Mouse (Mus musculus) neural tube, embryonic 12.5 days (tissue): ENCODE data around the gene Abi3. TPM values are rescaled to one million over a fixed set of nuclear protein-coding genes. Genes with fewer than 3 reads are reported as not detected.
"Not testable (repeated sequence)": the region's sequence is repeated elsewhere in the genome, so short reads cannot be mapped to it uniquely, and the experiment has no call there.

Experiments used
- ATAC-seq: fragments of 200-750 bp; cut with Nextera tagmentation; 2 replicates; pipeline ENCODE4 v1.8.0; 2017; ENCODE audit warnings: low read depth, mild to moderate bottlenecking, moderate TSS enrichment, moderate library complexity; ENCODE audit not compliant: low FRiP score
- H3K27ac ChIP-seq: fragments of 300-500 bp; sonication (generic); 2 replicates; pipeline ENCODE4 v1.5.1; 2016
- H3K27me3 ChIP-seq: fragments of 300-500 bp; sonication (generic); replicated peaks from 2 replicates; pipeline ENCODE4 v1.6.1; 2016; ENCODE audit warnings: mild to moderate bottlenecking
- H3K36me3 ChIP-seq: fragments of 300-500 bp; sonication (generic); 2 replicates; pipeline ENCODE4 v1.6.1; 2016; ENCODE audit warnings: mild to moderate bottlenecking
- H3K4me1 ChIP-seq: fragments of 300-500 bp; sonication (generic); 2 replicates; pipeline ENCODE4 v1.6.1; 2016
- H3K4me2 ChIP-seq: fragments of 300-500 bp; sonication (generic); replicated peaks from 2 replicates; pipeline ENCODE4 v1.6.1; 2016; ENCODE audit warnings: mild to moderate bottlenecking
- H3K4me3 ChIP-seq: fragments of 300-500 bp; sonication (generic); 2 replicates; pipeline ENCODE4 v1.5.1; 2016
- H3K9ac ChIP-seq: fragments of 300-500 bp; sonication (generic); 2 replicates; pipeline ENCODE4 v1.6.1; 2016; ENCODE audit warnings: mild to moderate bottlenecking
- H3K9me3 ChIP-seq: fragments of 300-500 bp; sonication (generic); 2 replicates; pipeline ENCODE4 v1.6.1; 2016; ENCODE audit warnings: mild to moderate bottlenecking
- WGBS: fragments of 180-500 bp; shearing (Covaris S2); methylation state at CpG from one replicate; pipeline ENCODE4 v1.1.7; 2016; 5-methylcytosine and 5-hydroxymethylcytosine counted together
- polyA plus RNA-seq: library from polyadenylated mRNA; unstranded; fragments of >200 nt; fragmentation: Nextera tagmentation; extraction: Ambion mirVana; gene quantifications from 2 replicates; pipeline ENCODE4 v1.2.1, GENCODE M21; 2016

Gene Abi3
- polyA plus RNA-seq, result 3.1 and 4.7 TPM in 2 replicates

DNA sequence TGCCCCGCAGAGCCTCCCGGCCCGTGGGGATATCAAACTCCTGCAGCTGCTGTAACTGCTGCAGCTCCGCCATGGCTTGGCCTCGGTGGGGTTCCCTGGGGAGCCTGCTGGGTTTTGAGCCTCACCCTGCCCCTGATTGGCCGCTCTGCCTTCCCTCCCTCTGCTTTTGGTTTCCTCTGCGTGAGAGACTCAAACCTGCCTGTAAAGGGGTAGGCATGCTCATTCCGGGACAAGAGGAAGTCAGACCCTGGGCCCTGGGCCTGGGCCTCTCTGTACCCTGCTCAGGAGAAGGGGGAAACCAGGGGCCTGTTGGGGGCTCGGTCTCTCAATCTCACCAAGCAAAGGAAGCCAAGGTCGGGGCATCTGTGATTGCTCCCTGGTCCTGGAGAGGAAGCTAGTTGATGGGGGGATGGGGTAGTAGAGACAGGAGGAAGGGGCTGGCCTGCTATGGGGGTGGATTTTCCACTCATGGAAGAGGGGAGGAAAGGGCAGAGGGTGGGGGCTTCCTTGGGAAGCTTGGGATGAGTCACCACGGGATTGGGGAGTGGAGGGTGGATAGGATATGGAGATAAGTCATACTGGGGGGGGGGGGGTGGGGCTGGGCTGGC, at the start of gene Abi3:
TSS of gene Abi3 (minus strand) at position 403 of the 608 bp plus-strand sequence.
- H3K27ac ChIP-seq, result no peak within 1 kb of the TSS
- ATAC-seq, result no peak
- no peaks in the 10 kb centered on the region for H3K36me3 ChIP-seq
- peaks cover 8% of the 10 kb centered on the region for H3K27me3 ChIP-seq
- H3K9ac ChIP-seq, result no peak within 1 kb of the TSS
- 12% methylated on average over 11 of the region's 11 CpGs for WGBS
- no peak within 1 kb of the TSS for H3K4me3 ChIP-seq
- no peaks in the 10 kb centered on the region for H3K4me1 ChIP-seq
- H3K9me3 ChIP-seq, result no peaks in the 10 kb centered on the region
- peak within 1 kb of the TSS; percentile 22; the same call in 1 of the 2 replicates for H3K4me2 ChIP-seq

DNA sequence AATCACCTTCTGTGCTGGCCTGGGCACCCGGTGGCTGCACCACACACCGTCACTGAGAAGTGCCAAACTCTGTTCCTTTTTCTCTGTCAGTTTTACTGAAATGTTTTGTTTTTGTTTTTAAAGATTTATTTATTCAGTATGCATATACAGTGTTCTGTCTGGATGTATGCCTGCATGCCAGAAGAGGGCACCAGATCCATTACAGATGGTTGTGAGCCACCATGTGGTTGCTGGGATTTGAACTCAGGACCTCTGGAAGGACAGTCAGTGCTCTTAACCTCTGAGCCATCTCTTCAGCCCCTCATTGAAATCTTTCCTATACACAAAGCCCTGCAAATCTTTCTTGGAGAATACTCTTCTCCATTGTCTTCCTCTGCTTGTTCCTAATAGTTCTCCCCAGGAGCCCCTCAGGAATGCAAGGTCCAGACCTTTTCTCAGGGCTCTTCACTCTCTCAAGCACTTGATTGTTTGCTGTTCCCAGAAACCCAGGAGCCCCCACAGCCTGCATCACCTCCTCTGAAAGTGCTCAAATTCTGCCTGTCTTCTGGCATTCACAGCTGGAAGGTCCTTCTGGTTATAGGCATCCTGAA, 48.3 kb upstream of the Abi3 start:
- H3K27me3 ChIP-seq, result no peaks in the 10 kb centered on the region
- H3K36me3 ChIP-seq, result no peaks in the 10 kb centered on the region
- no peak for ATAC-seq
- H3K4me2 ChIP-seq, result no peak overlapping the region
- no peak overlapping the region for H3K4me3 ChIP-seq
- 82% methylated on average over 2 of the region's 2 CpGs for WGBS
- no peaks in the 10 kb centered on the region for H3K9me3 ChIP-seq
- H3K9ac ChIP-seq, result no peak overlapping the region
- H3K4me1 ChIP-seq, result no peaks in the 10 kb centered on the region
- H3K27ac ChIP-seq, result no peak overlapping the region

GRCm38 (mm10) chr11:95879861-95880260, 37.6 kb upstream of the Abi3 start:
- not testable (repeated sequence) for H3K4me3 ChIP-seq, H3K27ac ChIP-seq, H3K4me1 ChIP-seq, H3K36me3 ChIP-seq, H3K4me2 ChIP-seq, ATAC-seq, H3K9me3 ChIP-seq, H3K9ac ChIP-seq, H3K27me3 ChIP-seq
- WGBS, result 78% methylated on average over 2 of the region's 2 CpGs

- no peak for ATAC-seq
- H3K4me2 ChIP-seq, result peak overlapping the region; percentile 32; the same call in 1 of the 2 replicates
- 26% methylated on average over 7 of the region's 7 CpGs for WGBS
Measured at GRCm38 (mm10) chr11:95876296-95876695, 34.0 kb upstream of the Abi3 start.

DNA sequence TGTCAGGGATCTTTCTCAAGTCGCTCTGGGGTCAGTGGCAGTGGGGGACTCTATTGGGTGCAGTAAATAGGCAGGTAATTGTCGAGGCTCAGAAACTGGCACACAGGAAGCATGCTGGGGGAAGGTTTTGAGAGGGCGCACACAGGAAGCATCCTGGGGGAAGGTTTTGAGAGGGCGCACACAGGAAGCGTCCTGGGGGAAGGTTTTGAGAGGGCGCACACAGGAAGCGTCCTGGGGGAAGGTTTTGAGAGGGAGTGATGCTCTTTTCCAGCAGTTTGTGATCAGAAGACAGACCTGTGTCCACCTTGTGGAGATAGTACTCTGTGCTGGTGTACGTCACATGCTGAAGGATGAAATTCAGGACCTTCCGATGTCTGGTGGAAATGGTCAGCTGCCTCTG, 33.5 kb upstream of the Abi3 start:
- 28% methylated on average over 9 of the region's 9 CpGs for WGBS
- Histone ChIP-seq H3K4me3 (no peak overlapping the region), H3K4me2 (peak overlapping the region; percentile 32), H3K27me3 (no peaks in the 10 kb centered on the region), H3K27ac (no peak overlapping the region), H3K9ac (no peak overlapping the region), H3K4me1 (no peaks in the 10 kb centered on the region), H3K36me3 (no peaks in the 10 kb centered on the region), H3K9me3 (no peaks in the 10 kb centered on the region)
- no peak for ATAC-seq

More at GRCm38 (mm10) chr11:95876296-95876695, 34.0 kb upstream of the Abi3 start:
- Histone ChIP-seq H3K4me3 (no peak overlapping the region), H3K27me3 (no peaks in the 10 kb centered on the region), H3K36me3 (no peaks in the 10 kb centered on the region), H3K9me3 (no peaks in the 10 kb centered on the region), H3K4me1 (no peaks in the 10 kb centered on the region), H3K9ac (no peak overlapping the region), H3K27ac (no peak overlapping the region)

GRCm38 (mm10) chr11:95869918-95870470, 27.7 kb upstream of the Abi3 start:
- no peak for ATAC-seq
- no peaks in the 10 kb centered on the region for H3K4me1 ChIP-seq
- H3K27me3 ChIP-seq, result no peaks in the 10 kb centered on the region
- H3K27ac ChIP-seq, result no peak overlapping the region
- no peak overlapping the region for H3K4me3 ChIP-seq
- H3K9me3 ChIP-seq, result no peaks in the 10 kb centered on the region
- H3K36me3 ChIP-seq, result no peaks in the 10 kb centered on the region
- no peak overlapping the region for H3K9ac ChIP-seq
- 77% methylated on average over 6 of the region's 6 CpGs for WGBS
- H3K4me2 ChIP-seq, result no peak overlapping the region

GRCm38 (mm10) chr11:95869442-95869841, 27.2 kb upstream of the Abi3 start:
- H3K4me2 ChIP-seq, result no peak overlapping the region
- no peak overlapping the region for H3K27ac ChIP-seq
- WGBS, result 77% methylated on average over 4 of the region's 4 CpGs
- H3K9me3 ChIP-seq, result no peaks in the 10 kb centered on the region
- ATAC-seq, result no peak
- no peak overlapping the region for H3K9ac ChIP-seq
- H3K27me3 ChIP-seq, result no peaks in the 10 kb centered on the region
- no peaks in the 10 kb centered on the region for H3K4me1 ChIP-seq
- no peaks in the 10 kb centered on the region for H3K36me3 ChIP-seq
- no peak overlapping the region for H3K4me3 ChIP-seq

DNA sequence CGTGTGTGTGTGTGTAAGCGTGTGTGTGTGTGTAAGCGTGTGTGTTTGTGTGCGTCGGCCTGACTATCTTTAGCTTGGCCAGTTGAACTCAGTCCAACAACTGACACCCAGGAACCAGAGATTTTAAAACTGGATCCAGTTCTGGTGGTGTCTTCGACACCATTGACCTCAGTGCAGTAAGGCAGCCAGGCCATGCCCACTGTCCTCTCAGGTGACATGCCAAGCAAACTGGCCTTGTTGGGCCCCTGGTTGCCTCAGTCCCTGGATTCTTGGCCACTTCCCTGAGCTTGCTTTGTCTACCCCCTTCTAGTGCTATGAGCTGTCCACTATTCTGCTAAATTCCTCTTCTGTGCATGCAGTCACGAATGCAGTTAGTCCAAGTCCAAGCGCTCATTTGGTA, 19.1 kb upstream of the Abi3 start:
- Histone ChIP-seq H3K9me3 (no peaks in the 10 kb centered on the region), H3K4me1 (peaks cover 18% of the 10 kb centered on the region), H3K36me3 (no peaks in the 10 kb centered on the region), H3K4me2 (no peak overlapping the region), H3K9ac (no peak overlapping the region), H3K27ac (no peak overlapping the region), H3K4me3 (no peak overlapping the region), H3K27me3 (no peaks in the 10 kb centered on the region)
- no peak for ATAC-seq
- WGBS, result 96% methylated on average over 8 of the region's 8 CpGs

GRCm38 (mm10) chr11:95860071-95860490, 17.8 kb upstream of the Abi3 start:
- Histone ChIP-seq H3K9me3 (no peaks in the 10 kb centered on the region), H3K27me3 (no peaks in the 10 kb centered on the region), H3K9ac (no peak overlapping the region), H3K4me3 (peak overlapping the region; percentile 65), H3K4me1 (peaks cover 18% of the 10 kb centered on the region), H3K27ac (no peak overlapping the region), H3K36me3 (no peaks in the 10 kb centered on the region), H3K4me2 (peak overlapping the region; percentile 73)
- ATAC-seq, result no peak
- WGBS, result 36% methylated on average over 3 of the region's 3 CpGs

GRCm38 (mm10) chr11:95859468-95859855, 17.2 kb upstream of the Abi3 start:
- WGBS, result under 1% methylated on average over 35 of the region's 35 CpGs
- no peaks in the 10 kb centered on the region for H3K36me3 ChIP-seq
- ATAC-seq, result peak; percentile 71
- peak overlapping the region; percentile 65 for H3K4me3 ChIP-seq
- H3K9me3 ChIP-seq, result no peaks in the 10 kb centered on the region
- peak overlapping the region; percentile 73 for H3K4me2 ChIP-seq
- H3K4me1 ChIP-seq, result peaks cover 18% of the 10 kb centered on the region
- peak overlapping the region; percentile 38 for H3K9ac ChIP-seq
- H3K27me3 ChIP-seq, result no peaks in the 10 kb centered on the region
- no peak overlapping the region; the same call in 1 of the 2 replicates for H3K27ac ChIP-seq

GRCm38 (mm10) chr11:95858528-95859467, 16.5 kb upstream of the Abi3 start:
- under 1% methylated on average over 58 of the region's 58 CpGs for WGBS
- H3K36me3 ChIP-seq, result no peaks in the 10 kb centered on the region

More at GRCm38 (mm10) chr11:95858528-95859467, 16.5 kb upstream of the Abi3 start:
- Histone ChIP-seq H3K27me3 (no peaks in the 10 kb centered on the region), H3K4me3 (peak overlapping the region; percentile 65), H3K9ac (peak overlapping the region; percentile 59), H3K4me2 (peak overlapping the region; percentile 73), H3K4me1 (peaks cover 18% of the 10 kb centered on the region), H3K27ac (peak overlapping the region; percentile 72), H3K9me3 (no peaks in the 10 kb centered on the region)
- ATAC-seq, result peak; percentile 98
